Mouse (Mus musculus) left cerebral cortex, postnatal 10 days (tissue): ENCODE measurements at regions not wholly inside any gene's neighbourhood (a gene's known extent, or its start where the extent isn't known, plus 50 kb on each side); places are given as distances from the start of the nearest gene placed in this dataset.

ENCODE experiments used
- DNase-seq, 2 experiments: peaks; one replicate each; pipeline ENCODE4 v3.0.0; 2021 to 2022; ENCODE audit warnings: low spot score in 2 of 2, mixed read lengths in 1 of 2; ENCODE audit errors: extremely low spot score in 1 of 2
- intact Hi-C: fragments of 180-260 bp; cut with DNase I; formaldehyde crosslinking; loops from one replicate; pipeline ENCODE4 v1.15.1; 2025

DNA sequence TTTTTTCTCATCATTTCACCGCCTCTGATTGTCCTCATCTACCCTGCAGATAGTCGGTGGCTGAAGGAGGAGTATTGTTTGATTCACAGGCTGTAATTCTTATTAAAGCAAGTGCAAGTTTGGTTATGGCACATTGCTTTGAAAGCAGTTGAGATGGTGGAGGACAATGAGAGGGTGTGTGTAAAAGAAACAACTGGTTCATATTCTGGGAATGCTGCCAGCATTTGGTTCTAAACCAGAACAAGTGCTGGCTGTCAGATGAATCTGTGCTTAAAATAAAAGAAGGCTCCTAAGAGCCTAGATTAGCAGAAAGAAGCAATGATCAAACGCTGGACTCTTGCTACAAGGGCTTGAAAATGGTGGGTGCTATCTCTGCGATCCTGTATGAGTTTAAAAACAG is 622.7 kb upstream of the Fam241a start:
- intact Hi-C loops, result no loop called here
- peak in 1 of 2 experiments; percentile 17 for DNase-seq

DNA sequence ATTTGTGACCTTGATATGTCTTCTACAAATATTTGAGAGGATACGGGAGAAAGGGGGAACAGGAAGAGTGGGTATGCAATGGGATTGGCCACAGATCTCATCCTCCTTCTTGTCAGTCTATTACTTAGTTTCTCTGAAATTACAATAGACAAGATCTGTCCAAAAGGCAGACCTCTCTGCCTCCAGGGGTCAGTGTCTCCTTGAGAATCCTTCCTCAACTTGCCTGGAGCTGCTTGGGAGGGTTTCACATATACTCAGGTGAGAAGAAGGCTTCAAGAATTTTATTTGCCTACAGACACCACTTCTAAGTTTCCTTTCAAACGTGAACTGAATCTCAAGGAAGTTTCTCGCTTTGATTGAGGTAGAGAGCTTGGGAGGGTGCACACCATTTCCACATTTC is 575.0 kb upstream of the Fam241a start:
- intact Hi-C loops, result no loop called here
- no peak for DNase-seq

DNA sequence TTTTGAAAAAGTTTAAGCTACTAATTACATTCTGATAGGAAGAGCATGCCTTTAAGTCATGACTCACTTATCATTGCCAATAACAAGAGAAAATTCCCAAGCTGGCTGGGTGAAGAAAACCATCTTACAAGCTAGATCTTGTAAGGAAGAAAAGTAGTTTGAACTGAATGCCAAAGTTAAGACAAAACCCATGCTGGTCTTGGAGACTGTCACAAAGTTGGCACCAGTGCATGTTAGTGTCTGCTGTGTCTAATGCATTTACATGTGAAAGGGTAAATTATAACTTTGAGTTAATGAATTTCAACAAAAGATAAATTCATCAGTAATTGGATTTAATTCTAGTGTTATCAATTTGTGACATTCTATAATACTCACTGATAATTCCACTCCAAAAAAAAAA is 533.6 kb upstream of the Fam241a start:
- intact Hi-C loops, result no loop called here

DNA sequence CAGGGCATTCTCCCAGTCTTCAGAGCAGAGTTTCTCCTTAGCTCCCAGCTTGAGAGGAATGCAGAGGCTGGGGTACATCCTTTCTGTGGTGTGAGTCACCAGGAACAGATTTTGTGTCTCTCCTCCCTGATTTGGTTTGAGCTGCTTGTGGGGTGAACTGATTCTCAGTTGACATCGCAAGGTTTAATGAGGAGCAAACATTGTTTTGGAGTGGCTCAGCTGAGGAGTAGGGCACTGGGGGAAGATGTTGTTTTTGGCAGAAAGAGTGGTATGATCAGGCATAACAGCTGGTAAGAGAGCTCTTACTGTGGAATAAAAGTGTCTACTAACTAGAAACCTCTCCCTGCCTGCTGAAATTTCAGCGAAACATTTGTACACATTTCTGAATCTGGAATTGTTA is 519.4 kb upstream of the Fam241a start:
- intact Hi-C loops, result no loop called here
- no peak for DNase-seq

More for the DNA sequence above, 533.6 kb upstream of the Fam241a start:
- DNase-seq, result no peak

DNA sequence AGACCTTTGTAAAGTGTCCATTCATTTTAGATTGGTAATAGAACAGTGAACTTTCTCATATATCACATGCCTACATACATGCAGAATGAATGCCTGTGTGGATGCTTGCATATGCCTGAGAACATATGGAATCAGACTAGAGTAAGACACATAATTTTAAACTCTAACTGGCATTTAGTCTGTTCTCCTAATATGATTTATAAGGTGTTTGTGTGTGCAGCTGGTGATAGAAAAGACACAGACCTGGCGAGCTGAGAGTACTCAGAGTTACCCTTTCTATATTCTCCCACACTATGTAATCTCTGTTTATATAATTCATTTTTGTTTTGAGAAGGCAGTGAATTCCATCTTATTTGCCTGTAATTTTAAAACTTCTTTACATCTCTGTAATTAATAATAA is 517.4 kb upstream of the Fam241a start:
- DNase-seq, result no peak
- intact Hi-C loops, result no loop called here

DNA sequence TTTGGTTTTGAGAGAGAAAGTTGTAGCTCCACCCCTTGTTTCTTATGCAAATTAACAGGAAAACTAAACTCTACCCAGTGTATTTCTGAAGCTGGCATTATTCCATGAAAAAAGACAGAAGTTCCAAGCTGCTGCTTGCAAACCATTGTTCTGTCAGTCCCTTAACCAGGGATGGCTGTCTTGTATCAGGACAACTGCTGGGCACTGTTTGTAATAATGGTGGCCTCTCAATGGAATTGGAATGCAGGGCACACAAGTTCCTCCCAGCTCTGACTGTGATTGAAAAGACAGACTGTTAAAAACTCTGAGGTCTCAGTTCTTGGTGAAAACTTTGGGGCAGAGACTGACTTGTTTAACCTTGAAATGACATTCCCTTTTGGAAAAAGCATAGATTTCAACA is 516.0 kb upstream of the Fam241a start:
- no peak for DNase-seq
- intact Hi-C loops, result no loop called here

DNA sequence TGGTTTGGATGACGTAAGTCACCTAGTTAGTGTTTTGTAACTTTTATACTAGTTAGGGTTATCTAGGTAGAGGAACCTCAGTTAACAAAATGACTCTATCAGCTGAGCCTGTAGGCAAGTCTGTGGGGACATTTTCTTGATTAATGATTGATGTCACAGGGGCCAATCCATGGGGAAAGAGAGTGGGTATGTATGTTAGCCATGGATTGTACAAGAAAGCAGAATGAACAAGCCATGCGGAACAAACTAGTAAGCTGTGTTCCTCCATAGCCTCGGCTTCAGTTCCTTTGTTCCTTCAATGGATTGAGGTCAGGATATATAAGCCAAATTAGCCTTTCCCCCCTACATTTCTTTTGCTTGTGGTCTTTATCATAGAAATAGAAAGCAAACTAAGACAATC is 498.7 kb upstream of the Fam241a start:
- intact Hi-C loops, result no loop called here
- DNase-seq, result no peak

DNA sequence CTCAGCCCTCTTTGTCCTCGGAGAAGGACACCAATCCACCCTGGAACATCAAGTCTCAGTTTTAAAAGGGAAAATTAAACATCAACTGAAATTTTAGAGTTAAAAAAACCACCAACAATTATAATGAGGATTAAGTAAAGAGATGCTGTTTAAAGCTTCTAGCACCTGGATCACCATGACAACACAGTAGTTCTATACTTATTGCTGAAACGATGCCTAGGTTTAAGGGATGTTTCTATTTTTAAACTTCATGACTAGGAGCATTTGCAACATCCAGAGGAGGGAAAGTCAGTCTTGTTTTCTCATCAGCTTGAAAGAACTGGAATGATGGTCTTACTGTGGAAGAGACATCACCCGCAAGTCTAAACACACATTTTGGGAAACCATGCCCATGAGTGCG is 484.5 kb upstream of the Fam241a start:
- intact Hi-C loops, result no loop called here
- peak in 1 of 2 experiments; percentile 0 for DNase-seq

DNA sequence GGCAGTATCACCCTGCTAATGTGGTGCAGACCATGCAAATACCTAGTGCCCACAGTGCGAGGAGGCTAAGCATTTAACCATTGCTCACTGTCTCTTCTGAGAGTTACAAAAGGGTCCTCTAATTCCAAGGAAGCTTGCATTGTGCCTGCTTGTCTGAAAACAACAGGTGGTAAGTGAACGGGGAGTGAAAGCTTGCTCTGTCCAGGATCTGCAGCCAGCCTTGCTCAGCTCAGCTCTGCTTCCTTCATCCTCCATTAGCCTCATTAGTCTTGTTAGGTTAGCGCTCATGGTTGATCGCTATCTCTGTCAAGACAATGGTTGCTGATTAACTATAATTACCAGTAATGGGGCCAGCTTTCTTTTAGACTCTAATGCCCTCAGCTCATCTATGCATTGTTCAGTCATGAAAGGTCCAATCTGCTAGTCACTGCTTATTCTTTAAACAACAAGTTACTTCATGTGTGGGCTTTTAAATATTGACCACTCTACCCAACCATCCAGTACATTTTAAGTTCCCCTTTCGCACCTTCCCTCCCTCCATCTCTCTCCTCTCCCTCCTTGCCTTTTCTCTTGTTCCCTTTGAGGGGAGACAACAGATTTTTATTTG is 473.5 kb upstream of the Fam241a start:
- DNase-seq, result no peak
- intact Hi-C loops, result no loop called here

DNA sequence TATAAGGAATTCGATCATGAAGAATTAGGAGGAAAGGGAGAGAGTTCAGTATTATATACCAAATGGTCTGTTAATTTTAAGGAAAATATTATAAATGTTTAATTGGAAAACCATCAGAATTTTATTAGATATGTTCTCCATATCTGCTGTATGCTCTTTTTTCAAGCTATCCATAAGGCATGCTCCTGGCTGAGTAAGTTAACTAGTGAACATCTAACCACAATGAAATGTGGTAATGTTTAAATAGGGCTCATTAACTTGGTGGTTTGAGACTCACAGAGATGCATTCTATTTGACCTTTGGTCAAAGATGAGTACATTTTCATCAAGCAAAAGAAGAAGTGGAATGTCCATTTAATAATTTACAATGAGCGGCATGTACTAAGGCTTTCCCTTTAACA is 466.2 kb upstream of the Fam241a start:
- intact Hi-C loops, result no loop called here
- no peak for DNase-seq

DNA sequence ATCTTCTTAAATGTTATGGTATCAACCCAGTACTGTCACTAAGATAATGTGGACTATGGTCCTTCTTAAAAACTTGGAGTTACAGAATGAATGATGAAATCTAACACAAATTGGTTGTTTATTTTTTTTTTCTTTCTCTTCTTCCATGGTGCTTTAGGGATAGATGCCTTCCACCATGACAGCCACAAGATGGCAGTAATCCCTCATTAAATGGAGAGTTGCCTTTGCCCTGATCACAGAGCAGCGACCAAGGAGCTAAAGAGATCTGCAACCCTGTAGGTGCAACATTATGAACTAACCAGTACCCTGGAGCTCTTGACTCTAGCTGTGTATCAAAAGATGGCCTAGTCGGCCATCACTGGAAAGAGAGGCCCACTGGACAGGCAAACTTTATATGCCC is 453.0 kb upstream of the Fam241a start:
- intact Hi-C loops, result loop anchor here (1.0 to 5.0 kb wide), 2 partner anchors 855 to 943 kb away; no protein-coding TSS in a partner anchor
- DNase-seq, result peak; percentile 23 to 44

DNA sequence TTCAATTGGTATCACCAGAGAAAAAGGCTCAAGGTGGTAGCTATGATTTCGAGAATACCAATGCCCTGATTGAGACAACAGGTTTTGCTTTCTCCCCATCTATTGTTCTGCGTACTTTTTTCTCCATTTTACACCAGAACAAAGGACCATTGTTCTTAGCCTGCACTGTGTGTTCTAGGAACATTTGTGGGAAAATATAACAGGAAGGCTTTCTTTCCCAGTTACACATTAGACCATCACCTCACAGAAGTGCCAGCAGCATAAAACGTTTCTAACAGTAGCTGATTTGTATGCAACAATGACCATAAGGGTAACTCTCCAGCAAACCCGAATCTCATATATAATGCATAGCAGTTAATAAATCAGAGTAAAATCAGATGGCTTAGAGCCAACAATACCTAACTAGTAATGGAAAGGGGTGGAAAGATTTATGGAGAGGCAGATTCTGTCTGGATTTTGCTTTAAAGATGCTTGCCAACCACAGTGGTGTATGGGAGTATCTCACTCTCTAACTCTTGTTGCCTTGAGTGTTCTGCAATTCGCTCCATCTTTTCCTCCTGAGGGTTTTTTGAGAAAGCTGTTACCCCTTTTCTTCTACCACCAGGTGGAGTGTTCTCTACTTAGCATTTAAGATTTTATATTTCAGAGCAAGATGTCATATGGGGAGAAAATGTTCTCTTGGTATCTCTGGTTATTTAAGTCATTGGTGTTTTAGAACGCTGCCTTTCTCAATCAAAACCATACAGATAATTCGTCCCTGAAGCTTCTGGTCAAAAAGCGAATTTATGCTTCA is 451.9 kb upstream of the Fam241a start:
- intact Hi-C loops, result loop anchor here (5.0 kb wide), 1 partner anchor 944 kb away; no protein-coding TSS in a partner anchor
- no peak for DNase-seq

DNA sequence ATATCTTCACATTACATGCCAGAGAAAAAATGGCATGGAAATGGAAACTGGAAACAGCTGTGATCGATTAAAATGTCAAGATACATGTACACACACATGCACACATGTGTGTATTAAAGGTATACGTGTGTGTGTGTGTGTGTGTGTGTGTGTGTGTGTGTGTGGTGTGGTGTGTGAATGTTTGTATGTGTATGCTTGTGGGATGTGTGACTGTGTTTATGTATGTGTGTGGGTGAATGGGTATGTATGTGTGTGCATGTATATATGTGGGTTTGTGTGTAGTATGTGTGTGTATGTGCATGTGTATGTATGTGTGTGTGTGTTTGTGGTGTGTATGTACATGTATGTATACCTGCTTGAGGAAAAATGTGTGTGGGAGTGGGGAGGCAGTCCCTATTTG is 441.4 kb upstream of the Fam241a start:
- DNase-seq, result no peak
- intact Hi-C loops, result loop anchor here (2.0 to 5.0 kb wide), 3 partner anchors 150 to 335 kb away; no protein-coding TSS in a partner anchor

DNA sequence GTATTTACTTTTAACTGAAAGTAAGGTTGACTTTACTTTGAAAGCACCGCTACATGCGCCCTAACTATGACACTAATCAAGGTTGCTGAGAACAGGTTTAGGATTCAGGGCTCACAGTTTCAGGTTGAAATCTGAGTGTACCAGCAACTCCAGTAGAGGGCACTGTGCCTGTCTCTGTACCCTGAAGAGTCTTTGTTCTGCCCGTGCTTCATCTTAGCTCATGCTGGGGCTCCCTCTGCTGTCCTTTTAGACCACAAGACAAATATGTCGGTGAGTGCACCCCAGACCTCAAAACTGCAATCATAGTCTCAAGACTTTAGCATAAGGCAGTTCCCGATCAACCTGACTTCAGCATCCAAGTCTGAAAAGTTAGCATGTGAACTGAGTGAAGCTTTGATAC is 440.9 kb upstream of the Fam241a start:
- intact Hi-C loops, result loop anchor here (2.0 to 5.0 kb wide), 3 partner anchors 150 to 334 kb away; no protein-coding TSS in a partner anchor

DNA sequence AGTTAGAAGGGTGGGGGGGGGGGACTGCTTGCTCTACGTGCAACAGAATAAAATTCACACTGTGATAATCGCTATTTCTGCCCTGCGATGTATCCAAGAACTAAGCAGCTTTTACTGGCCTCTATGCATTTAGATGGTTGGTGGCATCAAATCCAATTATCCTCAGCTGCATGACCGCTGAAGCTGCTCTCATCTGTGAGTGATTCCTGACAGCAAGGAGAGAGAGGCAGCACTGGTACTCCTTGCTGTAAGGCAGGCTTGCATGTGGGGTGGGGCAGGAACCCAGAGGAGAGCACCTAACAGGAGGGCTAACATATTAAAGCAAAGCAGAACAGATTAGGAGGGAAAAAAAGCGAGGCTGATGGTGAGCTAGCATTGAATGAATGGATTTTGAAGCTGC is 431.6 kb upstream of the Fam241a start:
- intact Hi-C loops, result no loop called here
- DNase-seq, result no peak

More for the DNA sequence above, 440.9 kb upstream of the Fam241a start:
- DNase-seq, result peak; percentile 72 to 73

DNA sequence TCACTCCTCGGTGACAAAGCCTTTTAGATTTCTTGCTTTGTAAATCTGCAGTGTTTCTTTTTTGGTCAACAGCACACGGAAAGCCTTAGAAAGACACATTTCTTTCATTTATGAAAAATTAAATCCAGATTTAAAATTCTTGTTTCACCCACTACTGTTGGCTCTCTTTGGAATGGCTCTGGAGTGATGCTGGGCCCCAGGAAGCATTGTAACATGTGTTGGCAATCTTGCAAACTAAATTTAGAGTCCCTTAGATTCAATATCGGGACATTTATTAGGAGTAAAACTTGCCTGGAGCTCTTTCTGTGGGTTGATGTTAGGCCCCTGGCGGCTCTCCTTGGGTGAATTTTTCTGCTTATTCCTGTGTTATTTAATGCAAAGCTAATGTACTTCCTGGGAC is 405.2 kb upstream of the Fam241a start:
- DNase-seq, result no peak

DNA sequence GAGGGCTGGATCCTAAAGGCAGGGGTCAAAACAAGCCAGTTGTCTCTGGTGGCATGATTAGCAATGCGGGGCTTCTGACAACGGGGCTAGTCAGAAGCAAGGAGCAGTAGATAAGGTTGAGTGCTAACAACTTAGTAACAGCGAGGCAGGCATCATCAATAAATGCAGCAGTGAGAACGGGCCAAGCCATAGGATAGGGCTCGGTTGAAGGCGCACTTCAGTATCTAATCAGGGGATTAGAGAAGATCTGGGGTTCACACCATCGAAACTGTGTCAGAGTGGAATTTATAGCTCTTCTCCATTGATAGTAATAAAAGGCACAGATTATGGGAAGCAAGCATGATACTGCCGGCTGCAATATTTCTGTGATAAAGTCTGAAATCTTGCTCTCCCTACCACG is 402.0 kb upstream of the Fam241a start:
- DNase-seq, result no peak
- intact Hi-C loops, result no loop called here

More for the DNA sequence above, 405.2 kb upstream of the Fam241a start:
- intact Hi-C loops, result no loop called here

DNA sequence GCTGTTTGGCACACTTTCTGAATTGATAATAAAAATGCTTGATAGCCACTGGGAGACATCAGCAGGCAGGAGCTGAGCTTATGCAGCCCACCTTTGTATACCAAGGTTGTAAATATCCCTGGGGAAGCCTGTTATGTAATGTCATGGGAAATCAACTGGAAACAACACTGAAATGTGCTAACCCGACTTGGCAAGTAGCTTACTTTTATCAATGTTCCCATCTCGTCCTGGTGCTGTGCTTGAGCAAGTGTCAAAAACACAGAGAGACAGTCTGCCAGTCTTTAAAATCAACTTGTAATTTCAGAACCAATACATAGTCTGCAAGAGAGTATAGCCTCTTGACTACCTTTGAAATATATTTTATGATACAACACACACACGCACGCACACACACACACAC is 391.7 kb upstream of the Fam241a start:
- DNase-seq, result no peak
- intact Hi-C loops, result no loop called here

DNA sequence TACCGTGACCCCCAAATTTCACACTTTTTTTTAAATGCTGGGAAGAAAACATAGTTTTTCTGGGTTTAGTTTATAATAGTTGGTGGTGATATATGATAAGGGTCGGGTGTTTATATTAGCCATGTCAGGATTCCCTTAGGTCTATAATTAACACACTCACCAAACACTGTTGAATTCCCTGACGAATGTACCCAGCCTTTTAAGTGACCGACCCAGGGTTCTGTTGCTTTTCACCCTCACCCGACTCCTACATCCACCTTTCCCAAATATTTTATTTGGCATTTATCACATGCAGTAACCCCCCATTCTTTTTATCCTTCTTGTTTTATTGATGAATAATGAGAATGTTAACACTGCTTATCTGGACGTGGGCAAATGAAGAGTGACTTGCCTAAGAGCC is 389.1 kb upstream of the Fam241a start:
- intact Hi-C loops, result no loop called here
- no peak for DNase-seq

DNA sequence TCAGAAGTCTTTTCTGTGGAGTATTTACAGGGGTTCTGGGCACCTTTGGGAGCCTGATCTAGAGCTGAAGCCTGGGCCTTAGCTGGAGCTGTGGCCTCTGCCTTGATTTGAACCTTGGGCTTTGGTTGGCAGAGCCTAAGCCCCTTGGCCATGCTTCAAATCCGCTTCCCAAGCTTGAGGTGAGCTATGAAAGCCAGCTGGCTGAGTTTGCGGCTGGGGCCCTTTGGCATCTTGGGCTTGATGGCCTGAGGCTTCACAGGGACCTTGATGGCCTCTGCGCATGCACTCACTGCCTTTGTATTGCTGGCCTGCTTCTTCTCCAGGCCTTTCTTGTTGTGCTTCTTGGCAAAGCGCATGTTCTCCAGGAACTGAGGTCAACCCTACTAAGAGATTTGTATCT is 384.5 kb upstream of the Fam241a start:
- no peak for DNase-seq
- intact Hi-C loops, result no loop called here
